Mouse (Mus musculus) forebrain, embryonic 14.5 days (tissue): ENCODE results near the gene Hdac8. TPM values are rescaled to one million over a fixed set of nuclear protein-coding genes. Genes with fewer than 3 reads are reported as not detected.

ENCODE experiments used
- ATAC-seq: fragments of 200-750 bp; cut with Nextera tagmentation; 2 replicates; pipeline ENCODE4 v1.8.0; 2017; ENCODE audit warnings: mild to moderate bottlenecking, moderate library complexity
- DNase-seq: peaks from one replicate; pipeline ENCODE4 v3.0.0-alpha.2; 2015; ENCODE audit warnings: low spot score
- H3K27ac ChIP-seq: fragments of 300-500 bp; sonication (generic); 2 replicates; pipeline ENCODE4 v1.5.1; 2014; ENCODE audit warnings: low read depth, mild to moderate bottlenecking, control low read depth, low read length, moderate library complexity
- H3K27me3 ChIP-seq: fragments of 300-500 bp; sonication (generic); replicated peaks from 2 replicates; pipeline ENCODE4 v1.6.1; 2014; ENCODE audit warnings: low read length, control low read depth, mixed read lengths; ENCODE audit not compliant: control insufficient read depth, insufficient read depth
- H3K36me3 ChIP-seq: fragments of 300-500 bp; sonication (generic); 2 replicates; pipeline ENCODE4 v1.6.1; 2014; ENCODE audit warnings: low read length, control low read depth; ENCODE audit not compliant: control insufficient read depth, insufficient read depth
- H3K4me1 ChIP-seq: fragments of 300-500 bp; sonication (generic); 2 replicates; pipeline ENCODE4 v1.6.1; 2014; ENCODE audit warnings: antibody characterized with exemption, low read length, control low read depth; ENCODE audit not compliant: control insufficient read depth, insufficient read depth
- H3K4me2 ChIP-seq: fragments of 300-500 bp; sonication (generic); 2 replicates; pipeline ENCODE4 v1.6.1; 2014; ENCODE audit warnings: mild to moderate bottlenecking, control low read depth, low read length
- H3K4me3 ChIP-seq: fragments of 300-500 bp; sonication (generic); 2 replicates; pipeline ENCODE4 v1.5.1; 2014; ENCODE audit warnings: low read depth, low read length, control low read depth
- H3K9ac ChIP-seq: fragments of 300-500 bp; sonication (generic); 2 replicates; pipeline ENCODE4 v1.6.1; 2014; ENCODE audit warnings: mild to moderate bottlenecking, low read length, control low read depth, moderate library complexity
- H3K9me3 ChIP-seq: fragments of 300-500 bp; sonication (generic); replicated peaks from 2 replicates; pipeline ENCODE4 v1.6.1; 2016; ENCODE audit warnings: low read length, control low read depth, mixed read lengths; ENCODE audit not compliant: control insufficient read depth
- WGBS: fragments of 180-500 bp; shearing (Covaris S2); extraction: QIAGEN DNeasy Blood & Tissue Kit; methylation state at CpG from one replicate; pipeline ENCODE4 v1.1.7; 2014; 5-methylcytosine and 5-hydroxymethylcytosine counted together
- polyA plus RNA-seq: library from polyadenylated mRNA; unstranded; fragments of >200 nt; fragmentation: Nextera tagmentation; extraction: Ambion mirVana; gene quantifications from 2 replicates; pipeline ENCODE4 v1.2.1, GENCODE M21; 2014

Gene Hdac8
- polyA plus RNA-seq: 3.1 and 3.5 TPM in 2 replicates

GRCm38 (mm10) chrX:102504644-102505481 is at the start of gene Hdac8:
Gene Hdac8, minus strand, starts transcription at chrX:102505359.
- H3K4me3 ChIP-seq: peak within 1 kb of the TSS; percentile 42
- no peaks in the 10 kb centered on the region for H3K4me1 ChIP-seq
- peak within 1 kb of the TSS; percentile 53 for H3K4me2 ChIP-seq
- 27% methylated on average over 27 of the region's 27 CpGs for WGBS
- no peaks in the 10 kb centered on the region for H3K9me3 ChIP-seq
- H3K27me3 ChIP-seq: no peaks in the 10 kb centered on the region
- DNase-seq (peak; percentile 75), ATAC-seq (peak; percentile 92)
- no peak within 1 kb of the TSS for H3K27ac ChIP-seq
- H3K9ac ChIP-seq: peak within 1 kb of the TSS; percentile 26
- no peaks in the 10 kb centered on the region for H3K36me3 ChIP-seq

GRCm38 (mm10) chrX:102509205-102509604 is 4.0 kb upstream of the Hdac8 start:
- whole genome bisulfite sequencing: 80% methylated on average over 4 of the region's 4 CpGs
- Histone ChIP-seq H3K4me1 (no peaks in the 10 kb centered on the region), H3K27ac (no peak overlapping the region), H3K4me2 (no peak overlapping the region), H3K9ac (no peak overlapping the region), H3K27me3 (no peaks in the 10 kb centered on the region), H3K9me3 (no peaks in the 10 kb centered on the region), H3K36me3 (no peaks in the 10 kb centered on the region), H3K4me3 (no peak overlapping the region)
- DNase-seq: no peak
- no peak for ATAC-seq

- H3K9ac ChIP-seq: peak overlapping the region; percentile 26
- DNase-seq (no peak), ATAC-seq (no peak)
- 37% methylated on average over 10 of the region's 10 CpGs for WGBS
- H3K4me2 ChIP-seq: peak overlapping the region; percentile 53
- no peak overlapping the region for H3K27ac ChIP-seq
- no peaks in the 10 kb centered on the region for H3K9me3 ChIP-seq
- peak overlapping the region; percentile 42 for H3K4me3 ChIP-seq
- H3K4me1 ChIP-seq: no peaks in the 10 kb centered on the region
- 0 out of 2 replicates have a peak, but pooled peaks cover under 1% of the 10 kb centered on the region for H3K36me3 ChIP-seq
- H3K27me3 ChIP-seq: no peaks in the 10 kb centered on the region
Measured at GRCm38 (mm10) chrX:102504179-102504578, 980 bp downstream of the Hdac8 start.

- no peak for ATAC-seq
Measured at GRCm38 (mm10) chrX:102493992-102494730, 11.0 kb downstream of the Hdac8 start.

GRCm38 (mm10) chrX:102485575-102485974 is 19.6 kb downstream of the Hdac8 start:
- Histone ChIP-seq H3K4me3 (no peak overlapping the region), H3K9me3 (no peaks in the 10 kb centered on the region), H3K4me2 (no peak overlapping the region), H3K9ac (no peak overlapping the region), H3K27ac (no peak overlapping the region), H3K27me3 (no peaks in the 10 kb centered on the region), H3K4me1 (no peaks in the 10 kb centered on the region), H3K36me3 (no peaks in the 10 kb centered on the region)
- no peak for DNase-seq
- 78% methylated on average over 7 of the region's 7 CpGs for WGBS
- no peak for ATAC-seq

More at GRCm38 (mm10) chrX:102493992-102494730, 11.0 kb downstream of the Hdac8 start:
- Histone ChIP-seq H3K27ac (no peak overlapping the region), H3K9me3 (no peaks in the 10 kb centered on the region), H3K36me3 (peaks cover 8% of the 10 kb centered on the region; the same call in 1 of the 2 replicates), H3K27me3 (no peaks in the 10 kb centered on the region), H3K4me1 (no peaks in the 10 kb centered on the region), H3K4me3 (no peak overlapping the region), H3K9ac (no peak overlapping the region), H3K4me2 (no peak overlapping the region)
- 62% methylated on average over 6 of the region's 6 CpGs for WGBS
- DNase-seq: peak; percentile 37

GRCm38 (mm10) chrX:102479665-102480064 is 25.5 kb downstream of the Hdac8 start:
- no peaks in the 10 kb centered on the region for H3K4me1 ChIP-seq
- 78% methylated on average over 4 of the region's 4 CpGs for WGBS
- H3K4me3 ChIP-seq: no peak overlapping the region
- H3K9me3 ChIP-seq: no peaks in the 10 kb centered on the region
- no peak overlapping the region for H3K4me2 ChIP-seq
- no peak overlapping the region for H3K27ac ChIP-seq
- no peaks in the 10 kb centered on the region for H3K36me3 ChIP-seq
- DNase-seq (no peak), ATAC-seq (no peak)
- no peaks in the 10 kb centered on the region for H3K27me3 ChIP-seq
- H3K9ac ChIP-seq: no peak overlapping the region

- peak; percentile 79 for DNase-seq
- WGBS: 30% methylated on average over 4 of the region's 4 CpGs
- Histone ChIP-seq H3K4me2 (no peak overlapping the region), H3K4me1 (no peaks in the 10 kb centered on the region), H3K36me3 (no peaks in the 10 kb centered on the region), H3K27ac (no peak overlapping the region), H3K9ac (no peak overlapping the region), H3K27me3 (no peaks in the 10 kb centered on the region), H3K4me3 (no peak overlapping the region), H3K9me3 (no peaks in the 10 kb centered on the region)
- ATAC-seq: no peak
Measured at GRCm38 (mm10) chrX:102478965-102479364, 26.2 kb downstream of the Hdac8 start.

GRCm38 (mm10) chrX:102478481-102478880 is 26.7 kb downstream of the Hdac8 start:
- H3K9me3 ChIP-seq: no peaks in the 10 kb centered on the region
- no peaks in the 10 kb centered on the region for H3K27me3 ChIP-seq
- no peak overlapping the region for H3K9ac ChIP-seq
- DNase-seq: no peak
- no peak overlapping the region for H3K4me2 ChIP-seq
- ATAC-seq: no peak
- H3K4me1 ChIP-seq: no peaks in the 10 kb centered on the region
- H3K4me3 ChIP-seq: no peak overlapping the region
- no peak overlapping the region for H3K27ac ChIP-seq
- no peaks in the 10 kb centered on the region for H3K36me3 ChIP-seq
- WGBS: 95% methylated on average over 3 of the region's 3 CpGs

- whole genome bisulfite sequencing: 40% methylated on average over 3 of the region's 3 CpGs
Measured at GRCm38 (mm10) chrX:102476784-102477183, 28.4 kb downstream of the Hdac8 start.

More at GRCm38 (mm10) chrX:102476784-102477183, 28.4 kb downstream of the Hdac8 start:
- DNase-seq (peak; percentile 77), ATAC-seq (no peak)
- no peaks in the 10 kb centered on the region for H3K4me1 ChIP-seq
- no peak overlapping the region for H3K9ac ChIP-seq
- no peak overlapping the region for H3K27ac ChIP-seq
- no peak overlapping the region for H3K4me3 ChIP-seq
- H3K9me3 ChIP-seq: no peaks in the 10 kb centered on the region
- no peaks in the 10 kb centered on the region for H3K27me3 ChIP-seq
- H3K36me3 ChIP-seq: no peaks in the 10 kb centered on the region
- H3K4me2 ChIP-seq: no peak overlapping the region
